Mouse (Mus musculus): ENCODE measurements around the gene Loxl3. TPM values are rescaled to one million over a fixed set of nuclear protein-coding genes. Genes with fewer than 3 reads are reported as not detected.
A peak's percentile ranks its signal among the peaks of the same experiment; 100 is the strongest.

Loxl3 gene
- 15.6 and 16.2 TPM in 2 replicates for polyA plus RNA-seq (2014; fragmentation: Nextera tagmentation; extraction: Ambion mirVana)

DNA sequence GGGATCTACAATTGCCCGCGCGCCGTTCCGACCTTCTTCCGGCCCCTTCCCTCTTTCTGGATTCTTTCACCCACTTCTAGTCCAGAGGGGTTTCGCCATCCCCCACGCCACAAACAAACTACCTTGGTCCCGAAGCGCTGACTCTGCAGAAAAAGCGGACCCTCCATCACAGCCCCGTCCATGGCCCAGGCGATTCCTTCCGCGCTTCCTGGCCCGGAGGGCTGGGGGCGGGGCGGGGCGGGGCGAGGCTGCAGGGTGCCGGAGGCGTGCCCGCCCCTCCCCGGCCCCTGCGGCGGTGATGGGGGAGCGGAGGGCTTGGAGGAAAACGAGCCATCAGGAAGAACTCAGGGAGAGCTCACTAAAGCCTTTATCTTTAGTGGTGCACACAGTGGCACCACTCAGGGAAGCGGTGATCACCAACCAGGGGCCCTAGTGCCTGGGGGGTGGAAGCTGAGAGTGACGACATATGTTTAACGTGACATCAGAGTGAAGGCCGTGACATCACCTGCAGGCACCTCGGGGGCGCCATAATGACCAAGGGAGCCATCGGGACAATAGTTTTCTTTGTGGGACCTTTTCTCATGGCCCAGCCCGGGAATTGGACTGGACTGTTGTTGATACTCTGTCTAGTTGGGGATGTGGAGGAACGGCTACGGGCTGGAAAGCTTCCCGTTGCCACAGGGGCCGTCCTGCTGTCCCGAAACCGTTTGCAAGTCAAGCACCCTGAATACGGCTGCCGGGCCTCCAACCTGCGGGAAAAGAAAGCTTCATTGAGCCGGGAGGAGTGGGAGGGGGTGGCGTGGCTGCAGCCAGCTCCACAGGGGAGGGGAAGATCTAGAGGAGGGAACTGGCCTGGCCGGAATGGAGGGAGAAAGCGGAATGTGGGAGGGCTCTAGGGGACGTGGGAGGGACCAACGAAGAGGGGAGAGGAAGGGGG is at the start of gene Loxl3, which contains the start of gene Dok1:
Gene Loxl3, plus strand, starts transcription at position 925 of the 937 bp plus-strand sequence.
Gene Dok1, minus strand, starts transcription at position 223 of the 937 bp plus-strand sequence.
- peak; percentile 87 for ATAC-seq (ENCODE audit: insufficient number of reproducible peaks, insufficient read depth, low FRiP score, low read depth)
- H3K27ac ChIP-seq (ENCODE audit: low read length), result peak within 1 kb of the TSS; percentile 90
- no peaks in the 10 kb centered on the region for H3K9me3 ChIP-seq (ENCODE audit: control insufficient read depth, low read depth, low read length)
- H3K27me3 ChIP-seq (ENCODE audit: control insufficient read depth, insufficient read depth, low read length), result no peaks in the 10 kb centered on the region
- under 1% methylated on average over 51 of the region's 51 CpGs for WGBS
- peak within 1 kb of the TSS; percentile 67 for H3K4me3 ChIP-seq (ENCODE audit: low read depth, low read length)
- H3K4me2 ChIP-seq (replicated peaks; ENCODE audit: low read depth, low read length), result peak within 1 kb of the TSS; percentile 90
- H3K9ac ChIP-seq (replicated peaks; ENCODE audit: low read depth, low read length), result peak within 1 kb of the TSS; percentile 53
- H3K36me3 ChIP-seq (ENCODE audit: control insufficient read depth, insufficient read depth, low read length), result no peaks in the 10 kb centered on the region
- H3K4me1 ChIP-seq (ENCODE audit: control insufficient read depth, insufficient read depth, low read length), result peaks cover 13% of the 10 kb centered on the region; the same call in 1 of the 2 replicates

- 9% methylated on average over 9 of the region's 9 CpGs for WGBS
- H3K27me3 ChIP-seq (ENCODE audit: control insufficient read depth, insufficient read depth, low read length), result no peaks in the 10 kb centered on the region
- no peaks in the 10 kb centered on the region for H3K36me3 ChIP-seq (ENCODE audit: control insufficient read depth, insufficient read depth, low read length)
- H3K4me1 ChIP-seq (ENCODE audit: control insufficient read depth, insufficient read depth, low read length), result no peaks in the 10 kb centered on the region; the same call in 1 of the 2 replicates
- H3K9ac ChIP-seq (replicated peaks; ENCODE audit: low read depth, low read length), result no peak overlapping the region
- no peak overlapping the region for H3K4me2 ChIP-seq (replicated peaks; ENCODE audit: low read depth, low read length)
- H3K27ac ChIP-seq (ENCODE audit: low read length), result no peak overlapping the region
- ATAC-seq (ENCODE audit: insufficient number of reproducible peaks, insufficient read depth, low FRiP score, low read depth), result peak; percentile 49; the same call in 1 of the 2 replicates
- H3K9me3 ChIP-seq (ENCODE audit: control insufficient read depth, low read depth, low read length), result no peaks in the 10 kb centered on the region
- H3K4me3 ChIP-seq (ENCODE audit: low read depth, low read length), result no peak overlapping the region
Measured at GRCm38 (mm10) chr6:82987411-82987971, 46.5 kb upstream of the Loxl3 start.

DNA sequence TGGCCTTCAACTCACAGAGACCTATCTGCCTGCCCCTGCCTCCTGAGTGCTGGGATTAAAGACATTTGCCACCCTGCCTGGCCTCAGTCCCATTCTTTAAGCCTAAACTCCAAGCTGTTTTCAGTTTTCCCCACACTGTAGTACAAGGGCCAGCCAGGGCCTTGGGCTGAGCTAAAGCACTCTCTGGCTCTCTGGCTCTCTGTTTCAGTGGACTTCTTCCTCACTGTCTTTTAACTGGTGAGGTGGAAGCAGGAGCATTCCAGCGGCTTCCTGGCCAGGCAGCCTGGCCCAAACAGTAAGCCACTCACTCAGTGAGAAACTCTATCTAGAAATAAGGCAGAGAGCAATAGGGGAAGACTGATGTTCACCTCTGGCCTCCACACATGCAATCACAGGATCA is 40.3 kb upstream of the Loxl3 start:
- Histone ChIP-seq H3K9me3 (ENCODE audit: control insufficient read depth, low read depth, low read length) (no peaks in the 10 kb centered on the region), H3K4me3 (ENCODE audit: low read depth, low read length) (no peak overlapping the region), H3K27ac (ENCODE audit: low read length) (no peak overlapping the region), H3K4me1 (ENCODE audit: control insufficient read depth, insufficient read depth, low read length) (peaks cover 4% of the 10 kb centered on the region; the same call in 1 of the 2 replicates), H3K36me3 (ENCODE audit: control insufficient read depth, insufficient read depth, low read length) (no peaks in the 10 kb centered on the region), H3K4me2 (replicated peaks; ENCODE audit: low read depth, low read length) (no peak overlapping the region), H3K27me3 (ENCODE audit: control insufficient read depth, insufficient read depth, low read length) (no peaks in the 10 kb centered on the region), H3K9ac (replicated peaks; ENCODE audit: low read depth, low read length) (no peak overlapping the region)
- WGBS, result 42% methylated on average over 1 of the region's 1 CpGs
- no peak for ATAC-seq (ENCODE audit: insufficient number of reproducible peaks, insufficient read depth, low FRiP score, low read depth)

DNA sequence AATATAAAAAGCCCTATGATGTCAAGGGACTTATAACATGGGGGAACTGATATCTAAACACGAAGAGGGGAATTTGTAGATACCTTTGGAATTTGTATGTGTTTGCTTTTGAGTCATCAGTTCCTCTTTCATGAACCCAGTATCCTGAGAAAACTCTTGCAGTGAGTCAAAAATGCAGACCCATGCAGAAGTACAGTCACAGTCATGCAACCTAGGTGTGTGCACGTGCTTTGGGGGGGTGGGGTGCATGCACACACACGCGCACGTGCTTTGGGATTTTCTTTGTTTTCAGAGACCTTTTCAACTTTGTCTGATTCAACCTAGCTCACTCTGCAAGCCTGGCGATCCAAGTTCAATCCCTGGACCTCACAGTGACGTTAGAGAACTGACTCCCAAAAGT is 39.6 kb upstream of the Loxl3 start:
- Histone ChIP-seq H3K9me3 (ENCODE audit: control insufficient read depth, low read depth, low read length) (no peaks in the 10 kb centered on the region), H3K4me3 (ENCODE audit: low read depth, low read length) (no peak overlapping the region), H3K4me1 (ENCODE audit: control insufficient read depth, insufficient read depth, low read length) (peaks cover 4% of the 10 kb centered on the region; the same call in 1 of the 2 replicates), H3K4me2 (replicated peaks; ENCODE audit: low read depth, low read length) (no peak overlapping the region), H3K27me3 (ENCODE audit: control insufficient read depth, insufficient read depth, low read length) (no peaks in the 10 kb centered on the region), H3K9ac (replicated peaks; ENCODE audit: low read depth, low read length) (no peak overlapping the region), H3K27ac (ENCODE audit: low read length) (no peak overlapping the region), H3K36me3 (ENCODE audit: control insufficient read depth, insufficient read depth, low read length) (no peaks in the 10 kb centered on the region)
- WGBS, result 75% methylated on average over 7 of the region's 7 CpGs
- ATAC-seq (ENCODE audit: insufficient number of reproducible peaks, insufficient read depth, low FRiP score, low read depth), result no peak

GRCm38 (mm10) chr6:82996740-82997315 is 37.1 kb upstream of the Loxl3 start:
- no peak overlapping the region for H3K4me3 ChIP-seq (ENCODE audit: low read depth, low read length)
- peak overlapping the region; percentile 32 for H3K4me2 ChIP-seq (replicated peaks; ENCODE audit: low read depth, low read length)
- peak; percentile 95 for ATAC-seq (ENCODE audit: insufficient number of reproducible peaks, insufficient read depth, low FRiP score, low read depth)
- H3K4me1 ChIP-seq (ENCODE audit: control insufficient read depth, insufficient read depth, low read length), result peaks cover 4% of the 10 kb centered on the region; the same call in 1 of the 2 replicates
- no peaks in the 10 kb centered on the region for H3K27me3 ChIP-seq (ENCODE audit: control insufficient read depth, insufficient read depth, low read length)
- H3K36me3 ChIP-seq (ENCODE audit: control insufficient read depth, insufficient read depth, low read length), result no peaks in the 10 kb centered on the region
- H3K9me3 ChIP-seq (ENCODE audit: control insufficient read depth, low read depth, low read length), result no peaks in the 10 kb centered on the region
- WGBS, result 10% methylated on average over 11 of the region's 11 CpGs
- H3K9ac ChIP-seq (replicated peaks; ENCODE audit: low read depth, low read length), result no peak overlapping the region
- no peak overlapping the region; the same call in 1 of the 2 replicates for H3K27ac ChIP-seq (ENCODE audit: low read length)

DNA sequence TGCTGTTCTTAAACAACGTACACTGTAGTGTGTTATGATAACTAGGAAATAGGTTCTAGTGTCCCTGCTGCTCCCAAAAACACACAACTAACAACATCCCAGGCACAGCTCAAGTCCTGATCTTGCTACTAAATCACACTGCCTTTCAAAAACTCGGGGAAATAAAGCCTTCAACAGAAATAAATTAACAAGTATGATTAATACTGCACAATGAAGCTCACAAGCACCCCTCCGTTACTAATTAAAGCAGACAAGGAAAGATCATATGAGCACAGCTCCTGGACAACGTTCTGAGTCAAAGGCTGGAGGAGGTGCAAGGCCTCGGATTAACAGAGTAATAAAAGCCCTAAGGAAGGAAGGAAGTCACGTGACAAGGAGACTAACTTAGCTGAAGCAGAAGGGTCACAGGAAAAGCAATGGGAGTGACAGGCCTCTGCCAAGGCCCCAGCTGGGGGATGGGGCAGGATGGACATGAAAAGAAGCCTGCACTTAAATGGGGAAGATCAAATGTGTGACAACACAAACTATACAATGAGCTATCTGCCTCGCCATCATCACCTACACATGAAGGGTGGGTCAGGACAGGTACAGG is 36.4 kb upstream of the Loxl3 start:
- no peaks in the 10 kb centered on the region for H3K27me3 ChIP-seq (ENCODE audit: control insufficient read depth, insufficient read depth, low read length)
- peak overlapping the region; percentile 34; the same call in 1 of the 2 replicates for H3K27ac ChIP-seq (ENCODE audit: low read length)
- peaks cover 4% of the 10 kb centered on the region; the same call in 1 of the 2 replicates for H3K4me1 ChIP-seq (ENCODE audit: control insufficient read depth, insufficient read depth, low read length)
- H3K36me3 ChIP-seq (ENCODE audit: control insufficient read depth, insufficient read depth, low read length), result no peaks in the 10 kb centered on the region
- ATAC-seq (ENCODE audit: insufficient number of reproducible peaks, insufficient read depth, low FRiP score, low read depth), result 0 out of 2 replicates have a peak, but pooled peaks have one; percentile 8
- H3K4me2 ChIP-seq (replicated peaks; ENCODE audit: low read depth, low read length), result no peak overlapping the region
- H3K4me3 ChIP-seq (ENCODE audit: low read depth, low read length), result no peak overlapping the region
- WGBS, result 47% methylated on average over 7 of the region's 7 CpGs
- no peak overlapping the region for H3K9ac ChIP-seq (replicated peaks; ENCODE audit: low read depth, low read length)
- H3K9me3 ChIP-seq (ENCODE audit: control insufficient read depth, low read depth, low read length), result no peaks in the 10 kb centered on the region

GRCm38 (mm10) chr6:82998326-82998725 is 35.6 kb upstream of the Loxl3 start:
- Histone ChIP-seq H3K4me2 (replicated peaks; ENCODE audit: low read depth, low read length) (no peak overlapping the region), H3K36me3 (ENCODE audit: control insufficient read depth, insufficient read depth, low read length) (no peaks in the 10 kb centered on the region), H3K4me3 (ENCODE audit: low read depth, low read length) (no peak overlapping the region), H3K4me1 (ENCODE audit: control insufficient read depth, insufficient read depth, low read length) (peaks cover 4% of the 10 kb centered on the region; the same call in 1 of the 2 replicates), H3K27ac (ENCODE audit: low read length) (no peak overlapping the region), H3K27me3 (ENCODE audit: control insufficient read depth, insufficient read depth, low read length) (no peaks in the 10 kb centered on the region), H3K9me3 (ENCODE audit: control insufficient read depth, low read depth, low read length) (no peaks in the 10 kb centered on the region), H3K9ac (replicated peaks; ENCODE audit: low read depth, low read length) (no peak overlapping the region)
- no peak for ATAC-seq (ENCODE audit: insufficient number of reproducible peaks, insufficient read depth, low FRiP score, low read depth)
- WGBS, result 68% methylated on average over 4 of the region's 4 CpGs

GRCm38 (mm10) chr6:82999986-83000385 is 34.0 kb upstream of the Loxl3 start:
- no peak for ATAC-seq (ENCODE audit: insufficient number of reproducible peaks, insufficient read depth, low FRiP score, low read depth)
- Histone ChIP-seq H3K9ac (replicated peaks; ENCODE audit: low read depth, low read length) (no peak overlapping the region), H3K27ac (ENCODE audit: low read length) (no peak overlapping the region), H3K36me3 (ENCODE audit: control insufficient read depth, insufficient read depth, low read length) (no peaks in the 10 kb centered on the region), H3K4me2 (replicated peaks; ENCODE audit: low read depth, low read length) (no peak overlapping the region), H3K9me3 (ENCODE audit: control insufficient read depth, low read depth, low read length) (no peaks in the 10 kb centered on the region), H3K4me1 (ENCODE audit: control insufficient read depth, insufficient read depth, low read length) (peaks cover 4% of the 10 kb centered on the region; the same call in 1 of the 2 replicates), H3K27me3 (ENCODE audit: control insufficient read depth, insufficient read depth, low read length) (no peaks in the 10 kb centered on the region), H3K4me3 (ENCODE audit: low read depth, low read length) (no peak overlapping the region)
- 62% methylated on average over 8 of the region's 8 CpGs for WGBS
